Mouse (Mus musculus): ENCODE results near the gene Jaml. TPM values are rescaled to one million over a fixed set of nuclear protein-coding genes. Genes with fewer than 3 reads are reported as not detected.
"Not testable (repeated sequence)": the region's sequence is repeated elsewhere in the genome, so short reads cannot be mapped to it uniquely, and the experiment has no call there.

Jaml gene
- 0.15 TPM in 1 of 2 replicates, not detected in the other for polyA plus RNA-seq (2016; fragmentation: Nextera tagmentation; extraction: Ambion mirVana)

DNA sequence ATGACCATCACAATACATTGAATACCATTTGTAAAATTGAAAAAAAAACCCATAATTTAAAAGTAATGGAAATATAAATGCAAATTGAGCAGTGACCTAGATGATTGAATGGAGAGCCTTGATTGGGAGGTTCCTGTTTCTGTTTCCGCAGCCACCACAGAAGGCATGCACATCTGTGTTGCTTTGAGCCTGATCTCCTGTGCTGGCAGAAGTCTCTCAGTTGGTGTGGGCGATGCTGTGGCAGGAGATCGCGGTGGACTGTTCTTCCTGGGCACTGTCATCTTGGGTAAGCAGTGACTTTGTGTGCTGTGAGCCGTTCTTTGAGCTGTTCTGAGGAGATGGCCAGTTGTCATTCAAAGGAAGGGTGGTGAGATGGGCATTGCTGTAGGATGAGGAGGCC, at the start of gene Jaml:
Jaml (plus strand) TSS at position 173 of the 400 bp plus-strand sequence.
- Histone ChIP-seq H3K4me3 (replicated peaks) (no peak within 1 kb of the TSS), H3K4me2 (no peak within 1 kb of the TSS), H3K27ac (no peak within 1 kb of the TSS), H3K4me1 (no peaks in the 10 kb centered on the region), H3K9ac (no peak within 1 kb of the TSS), H3K27me3 (peaks cover 12% of the 10 kb centered on the region; the same call in 1 of the 2 replicates), H3K36me3 (replicated peaks) (no peaks in the 10 kb centered on the region), H3K9me3 (no peaks in the 10 kb centered on the region)
- WGBS, result 79% methylated on average over 5 of the region's 5 CpGs
- ATAC-seq (ENCODE audit: low FRiP score), result no peak

DNA sequence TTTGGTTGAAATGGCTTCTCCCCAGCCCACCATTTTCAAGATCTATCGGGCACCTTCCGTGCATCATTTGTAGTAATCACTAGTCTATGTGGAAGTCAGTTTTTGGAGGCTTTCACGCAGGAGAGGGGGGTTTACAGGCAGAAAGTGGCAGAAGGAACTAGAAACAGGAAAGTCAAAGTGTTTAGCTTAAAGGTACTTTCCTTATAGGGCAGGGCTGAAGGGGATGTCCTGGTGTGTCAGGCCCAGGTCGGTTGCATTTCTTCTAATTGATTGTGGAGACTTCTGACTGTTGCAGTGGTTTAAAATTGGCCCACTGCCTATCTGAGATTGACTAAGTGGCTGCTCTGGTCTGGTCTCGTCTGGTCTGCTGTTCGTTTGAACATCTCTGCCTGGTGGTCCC, 48.6 kb upstream of the Jaml start:
- WGBS, result 73% methylated on average over 6 of the region's 6 CpGs
- no peaks in the 10 kb centered on the region for H3K36me3 ChIP-seq (replicated peaks)
- H3K4me3 ChIP-seq (replicated peaks), result no peak overlapping the region
- ATAC-seq (ENCODE audit: low FRiP score), result no peak
- H3K27me3 ChIP-seq, result peaks cover 17% of the 10 kb centered on the region; the same call in 1 of the 2 replicates
- no peaks in the 10 kb centered on the region for H3K9me3 ChIP-seq
- H3K27ac ChIP-seq, result no peak overlapping the region
- H3K4me2 ChIP-seq, result no peak overlapping the region
- H3K9ac ChIP-seq, result no peak overlapping the region
- no peaks in the 10 kb centered on the region for H3K4me1 ChIP-seq

DNA sequence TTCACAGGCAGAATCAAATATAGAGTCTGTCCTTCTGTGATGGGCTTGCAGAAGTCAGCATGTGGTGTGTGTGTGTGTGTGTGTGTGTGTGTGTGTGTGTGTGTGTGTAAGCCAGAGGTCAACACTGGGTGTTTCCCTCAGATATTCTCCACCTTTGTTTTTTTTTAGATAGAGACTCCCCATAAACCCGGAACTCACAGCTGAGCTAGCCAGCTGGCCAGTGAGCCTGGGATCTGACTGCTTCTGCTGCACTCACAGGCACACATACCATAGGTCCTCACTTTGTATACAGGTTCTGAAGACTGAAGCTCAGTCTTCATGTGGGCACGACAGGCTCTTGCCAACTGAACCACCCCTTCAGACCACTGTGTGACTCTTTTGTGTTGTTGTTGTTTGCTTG, 46.7 kb upstream of the Jaml start:
- no peaks in the 10 kb centered on the region for H3K4me1 ChIP-seq
- no peaks in the 10 kb centered on the region for H3K9me3 ChIP-seq
- ATAC-seq (ENCODE audit: low FRiP score), result no peak
- no peak overlapping the region for H3K27ac ChIP-seq
- no peaks in the 10 kb centered on the region for H3K36me3 ChIP-seq (replicated peaks)
- no peak overlapping the region for H3K4me3 ChIP-seq (replicated peaks)
- no peak overlapping the region for H3K9ac ChIP-seq
- H3K27me3 ChIP-seq, result peaks cover 12% of the 10 kb centered on the region
- 72% methylated on average over 2 of the region's 2 CpGs for WGBS
- no peak overlapping the region for H3K4me2 ChIP-seq

DNA sequence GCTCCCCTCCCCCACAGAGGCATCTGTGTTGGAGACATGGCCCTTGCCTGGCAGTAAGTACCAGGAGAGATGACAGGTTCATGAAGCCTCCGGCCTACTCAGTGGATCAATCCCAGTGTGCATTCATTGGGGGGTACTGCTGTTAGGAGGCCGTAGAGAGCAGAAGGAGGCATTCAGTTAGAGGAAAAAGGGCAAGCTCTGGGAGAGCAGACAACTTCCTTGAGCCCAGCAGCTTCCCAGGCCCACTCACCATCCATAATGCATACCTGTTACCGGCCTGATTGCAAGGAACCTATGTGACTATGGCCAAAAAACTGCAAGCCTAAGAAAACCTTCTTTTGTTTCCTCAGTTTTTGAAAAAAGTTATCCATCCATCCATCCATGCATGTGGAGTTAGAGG, 44.5 kb upstream of the Jaml start:
- Histone ChIP-seq H3K4me3 (replicated peaks) (no peak overlapping the region), H3K9ac (no peak overlapping the region), H3K36me3 (replicated peaks) (no peaks in the 10 kb centered on the region), H3K27ac (no peak overlapping the region), H3K27me3 (peaks cover 33% of the 10 kb centered on the region), H3K9me3 (no peaks in the 10 kb centered on the region), H3K4me1 (no peaks in the 10 kb centered on the region), H3K4me2 (no peak overlapping the region)
- no peak for ATAC-seq (ENCODE audit: low FRiP score)
- 77% methylated on average over 3 of the region's 3 CpGs for WGBS

DNA sequence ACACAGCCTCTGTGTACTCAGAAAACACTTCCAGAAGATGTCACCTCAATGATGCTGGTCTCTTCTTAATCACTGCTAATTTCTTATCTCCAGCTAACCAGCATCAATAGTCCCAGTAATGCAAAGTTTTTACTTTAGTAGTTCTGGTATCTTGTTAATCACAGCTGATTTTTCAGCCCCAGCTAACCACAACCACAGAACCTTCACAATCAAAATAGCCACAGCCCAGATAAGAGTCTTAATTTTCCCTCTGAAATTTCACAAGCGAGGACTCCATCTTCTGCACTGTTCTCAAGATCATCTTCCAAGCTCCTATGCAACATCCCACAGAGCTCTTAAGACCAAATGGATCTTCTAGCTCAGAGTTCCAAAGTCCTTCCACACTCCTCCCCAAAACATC, 41.2 kb upstream of the Jaml start:
- 93% methylated on average over 1 of the region's 1 CpGs for whole genome bisulfite sequencing
- not testable (repeated sequence) for H3K9me3 ChIP-seq; H3K4me3 ChIP-seq (replicated peaks); H3K27ac ChIP-seq; H3K9ac ChIP-seq; H3K36me3 ChIP-seq (replicated peaks); ATAC-seq (ENCODE audit: low FRiP score); H3K4me1 ChIP-seq; H3K4me2 ChIP-seq
- H3K27me3 ChIP-seq, result peaks cover 54% of the 10 kb centered on the region

DNA sequence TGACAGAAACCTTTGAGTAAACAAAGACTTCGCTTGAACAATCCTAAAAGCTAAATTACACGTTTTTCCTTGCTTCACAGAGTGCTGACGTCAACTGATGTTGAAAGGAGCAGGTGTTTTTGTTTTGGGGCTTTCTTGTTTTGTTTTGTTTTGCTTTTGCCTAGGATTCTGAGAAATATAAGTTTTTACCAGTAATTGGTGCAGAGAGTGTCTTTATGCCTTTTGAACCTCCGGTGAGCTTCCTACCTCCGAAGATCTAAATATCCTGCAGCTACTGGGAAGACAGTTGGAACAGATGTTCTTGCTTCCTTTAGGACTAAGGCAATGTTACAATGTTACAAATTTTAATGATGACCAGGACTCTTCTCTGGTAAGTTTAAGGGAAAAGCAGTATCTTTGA, 39.5 kb upstream of the Jaml start, which contains the start of gene Mpzl2:
Mpzl2 (plus strand) TSS at position 301 of the 400 bp plus-strand sequence.
- no peaks in the 10 kb centered on the region for H3K36me3 ChIP-seq (replicated peaks)
- ATAC-seq (ENCODE audit: low FRiP score), result no peak
- no peak within 1 kb of the TSS for H3K4me2 ChIP-seq
- H3K9ac ChIP-seq, result no peak within 1 kb of the TSS
- peaks cover 71% of the 10 kb centered on the region for H3K27me3 ChIP-seq
- 69% methylated on average over 5 of the region's 5 CpGs for WGBS
- peaks cover 10% of the 10 kb centered on the region for H3K4me1 ChIP-seq
- no peak within 1 kb of the TSS for H3K27ac ChIP-seq
- no peaks in the 10 kb centered on the region for H3K9me3 ChIP-seq
- no peak within 1 kb of the TSS for H3K4me3 ChIP-seq (replicated peaks)

DNA sequence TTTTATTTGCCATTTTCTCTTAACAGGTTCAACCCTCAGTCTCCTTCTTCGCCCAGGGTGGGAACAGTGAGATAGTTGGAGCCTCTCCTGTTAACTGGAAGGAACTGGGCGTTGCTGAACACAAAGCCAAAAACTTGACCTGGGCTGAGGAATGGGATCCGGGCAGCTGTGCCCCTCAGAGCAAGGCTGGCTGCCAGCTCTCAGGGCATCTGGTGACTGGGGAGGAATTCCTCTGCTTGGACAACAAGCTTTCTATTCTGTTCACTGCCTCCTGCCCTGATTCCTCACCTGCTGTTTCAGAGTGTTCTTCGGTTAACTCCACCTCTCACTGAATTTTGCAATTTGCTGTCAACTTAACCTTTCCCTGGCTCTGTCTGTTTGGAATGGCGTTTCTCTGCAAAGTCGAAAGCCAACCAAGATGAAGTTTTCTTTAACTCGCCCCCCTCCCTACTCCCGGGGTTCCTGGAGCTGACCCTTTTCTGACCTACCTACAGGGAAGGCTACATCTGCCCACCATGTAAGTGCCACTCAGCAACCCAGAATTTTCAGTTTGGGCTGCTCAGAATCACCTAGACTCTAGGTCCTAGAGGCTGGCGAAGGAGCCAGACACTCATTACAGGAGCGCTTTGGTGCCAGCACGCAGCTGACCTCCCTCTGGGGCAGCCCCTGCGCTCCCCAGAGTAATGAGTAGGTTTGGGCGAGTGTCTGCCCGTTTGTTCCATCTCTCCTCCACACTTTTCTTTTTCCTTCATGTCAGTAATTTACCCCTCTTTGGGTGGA, 38.7 kb upstream of the Jaml start:
- Histone ChIP-seq H3K4me2 (no peak overlapping the region), H3K4me3 (replicated peaks) (no peak overlapping the region), H3K9me3 (no peaks in the 10 kb centered on the region), H3K27me3 (peaks cover 73% of the 10 kb centered on the region), H3K27ac (no peak overlapping the region), H3K36me3 (replicated peaks) (no peaks in the 10 kb centered on the region), H3K4me1 (peaks cover 10% of the 10 kb centered on the region), H3K9ac (no peak overlapping the region)
- WGBS, result 16% methylated on average over 14 of the region's 14 CpGs
- ATAC-seq (ENCODE audit: low FRiP score), result no peak

DNA sequence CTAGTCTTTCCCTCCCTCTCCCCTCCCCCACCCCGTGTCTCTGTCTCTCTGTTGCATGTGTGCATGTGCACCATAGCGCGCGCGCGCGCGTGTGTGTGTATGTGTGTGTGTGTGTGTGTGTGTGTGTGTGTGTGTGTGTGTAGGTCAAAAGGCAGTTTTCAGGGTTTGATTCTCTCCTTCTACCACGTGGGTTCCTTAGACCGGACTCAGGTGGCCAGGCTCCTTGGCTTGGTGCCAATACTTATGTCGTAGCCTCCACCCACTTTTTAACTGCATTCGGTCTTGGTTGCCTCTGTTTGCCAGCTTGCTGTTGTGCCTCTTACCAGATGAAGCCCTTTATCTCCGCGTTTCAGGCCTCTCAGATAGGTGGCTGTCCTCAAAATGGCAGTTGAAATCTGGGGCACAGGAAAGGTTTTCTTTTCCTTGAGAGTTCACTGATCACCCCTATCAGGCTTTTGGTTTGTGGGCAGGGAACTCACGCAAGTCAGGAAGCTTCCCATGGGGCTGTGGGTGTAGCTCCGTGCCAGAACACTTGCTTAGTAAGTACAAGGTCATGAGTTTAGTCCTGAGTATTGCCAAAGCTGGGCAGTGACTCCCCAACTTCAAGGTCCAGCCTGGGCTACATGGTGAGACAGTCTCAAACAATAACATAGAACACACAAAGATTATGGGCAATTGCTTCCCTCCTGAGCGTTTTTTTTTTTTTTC, 37.7 kb upstream of the Jaml start:
- Histone ChIP-seq H3K36me3 (replicated peaks) (no peaks in the 10 kb centered on the region), H3K9ac (no peak overlapping the region), H3K4me1 (peaks cover 10% of the 10 kb centered on the region), H3K4me3 (replicated peaks) (no peak overlapping the region), H3K9me3 (no peaks in the 10 kb centered on the region), H3K27me3 (peaks cover 73% of the 10 kb centered on the region), H3K4me2 (no peak overlapping the region), H3K27ac (no peak overlapping the region)
- no peak for ATAC-seq (ENCODE audit: low FRiP score)
- WGBS, result 40% methylated on average over 17 of the region's 17 CpGs

DNA sequence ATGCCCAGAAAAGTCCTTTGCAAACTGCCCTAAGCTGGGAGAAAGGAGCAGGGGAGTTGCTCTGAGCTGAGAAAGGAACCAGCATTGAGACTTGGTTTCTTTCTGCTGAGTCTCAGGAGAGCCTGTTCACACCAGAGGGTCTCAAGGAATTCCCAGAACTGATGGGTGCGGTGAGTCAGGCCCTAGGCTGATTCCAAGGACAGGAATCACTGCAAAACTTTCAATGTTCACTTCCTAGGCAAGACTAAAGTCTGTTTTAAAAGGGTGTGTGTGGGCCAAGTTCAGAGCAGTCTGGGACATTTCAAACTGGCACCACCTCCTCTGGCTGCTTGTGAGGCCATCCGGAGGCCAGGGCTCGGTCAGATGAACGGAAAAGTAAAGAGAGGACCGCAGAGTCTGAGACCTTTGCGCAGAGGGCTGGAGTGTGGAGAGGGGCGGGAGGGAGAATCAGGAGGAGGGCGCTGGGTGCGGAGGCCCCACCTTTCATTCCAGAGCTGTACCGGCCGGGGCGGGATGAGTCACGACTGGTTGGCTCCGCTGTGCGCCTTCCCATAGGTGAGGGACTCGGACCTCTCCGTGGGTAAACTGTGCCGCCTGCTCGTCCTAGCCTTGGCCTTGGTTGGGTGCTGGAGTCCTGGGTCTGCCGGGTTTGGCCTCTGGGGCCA, 36.8 kb upstream of the Jaml start:
- H3K4me2 ChIP-seq, result peak overlapping the region; percentile 24
- H3K27me3 ChIP-seq, result peaks cover 81% of the 10 kb centered on the region
- WGBS, result 1% methylated on average over 20 of the region's 20 CpGs
- H3K36me3 ChIP-seq (replicated peaks), result no peaks in the 10 kb centered on the region
- ATAC-seq (ENCODE audit: low FRiP score), result no peak
- peak overlapping the region; percentile 12; the same call in 1 of the 2 replicates for H3K4me3 ChIP-seq (replicated peaks)
- no peak overlapping the region for H3K27ac ChIP-seq
- H3K9me3 ChIP-seq, result no peaks in the 10 kb centered on the region
- H3K4me1 ChIP-seq, result peaks cover 10% of the 10 kb centered on the region
- H3K9ac ChIP-seq, result no peak overlapping the region

DNA sequence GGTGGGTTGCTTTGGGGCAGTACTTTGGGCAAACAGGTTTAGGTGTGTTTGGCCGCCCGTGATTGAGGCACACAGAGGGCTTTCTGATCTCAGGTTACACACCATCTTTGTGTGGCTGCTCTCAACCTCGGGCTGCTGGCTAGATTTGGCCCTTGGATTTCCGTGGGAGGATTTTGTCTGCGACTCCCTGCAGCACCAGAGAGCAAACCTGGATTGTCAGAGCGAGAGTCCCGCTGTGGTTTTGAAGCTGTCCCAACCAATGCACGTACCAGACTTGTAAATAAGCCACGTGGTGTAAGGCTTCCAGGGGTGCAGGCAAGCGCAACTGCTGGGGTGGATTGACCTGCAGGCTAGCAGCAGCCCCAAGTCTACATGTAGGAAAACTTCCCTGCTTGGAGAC, 36.0 kb upstream of the Jaml start:
- Histone ChIP-seq H3K4me2 (peak overlapping the region; percentile 24), H3K27me3 (peaks cover 78% of the 10 kb centered on the region), H3K9me3 (no peaks in the 10 kb centered on the region), H3K4me1 (peaks cover 10% of the 10 kb centered on the region), H3K36me3 (replicated peaks) (no peaks in the 10 kb centered on the region), H3K4me3 (replicated peaks) (no peak overlapping the region), H3K9ac (no peak overlapping the region), H3K27ac (no peak overlapping the region)
- no peak for ATAC-seq (ENCODE audit: low FRiP score)
- 1% methylated on average over 10 of the region's 10 CpGs for WGBS

DNA sequence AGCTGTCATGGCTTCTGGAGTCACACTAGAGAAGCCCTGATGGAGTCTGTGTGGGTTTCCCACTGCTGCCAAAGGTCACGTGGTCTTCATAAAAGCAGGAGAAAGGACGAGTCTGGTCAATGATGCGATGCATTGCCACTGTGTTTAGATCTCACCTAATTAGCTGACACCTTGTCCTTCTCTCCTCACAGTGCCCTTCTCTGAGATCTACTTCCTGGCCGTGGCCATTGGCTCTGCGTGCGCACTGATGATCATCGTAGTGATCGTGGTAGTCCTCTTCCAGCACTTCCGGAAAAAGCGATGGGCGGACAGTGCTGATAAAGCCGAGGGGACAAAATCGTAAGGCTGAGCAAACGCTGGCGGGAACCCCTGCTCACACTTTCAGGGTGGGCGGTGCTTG, 32.0 kb upstream of the Jaml start:
- Histone ChIP-seq H3K4me1 (peaks cover 3% of the 10 kb centered on the region), H3K4me2 (no peak overlapping the region), H3K36me3 (replicated peaks) (no peaks in the 10 kb centered on the region), H3K9ac (no peak overlapping the region), H3K27me3 (peaks cover 50% of the 10 kb centered on the region), H3K9me3 (no peaks in the 10 kb centered on the region), H3K27ac (no peak overlapping the region), H3K4me3 (replicated peaks) (no peak overlapping the region)
- no peak for ATAC-seq (ENCODE audit: low FRiP score)
- 93% methylated on average over 16 of the region's 16 CpGs for WGBS

DNA sequence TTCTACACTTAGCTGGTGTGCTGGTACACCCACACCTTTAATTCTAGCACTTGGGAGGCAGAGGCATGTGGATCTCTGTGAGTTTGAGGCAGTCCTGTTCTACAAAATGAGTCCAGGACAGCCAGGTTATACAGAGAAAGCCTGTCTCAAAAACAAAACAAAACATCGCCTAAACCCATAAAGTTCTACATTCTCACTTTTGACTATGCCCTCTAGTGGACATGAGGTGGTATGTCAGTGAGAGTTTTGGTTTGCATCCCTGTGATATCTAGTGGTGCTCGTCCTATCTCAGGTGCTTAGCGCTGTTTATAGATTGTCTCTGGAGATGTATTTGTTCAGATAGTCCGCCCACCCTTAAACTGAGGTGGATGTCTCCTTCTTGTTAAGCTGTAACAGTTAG, 30.5 kb upstream of the Jaml start:
- ATAC-seq (ENCODE audit: low FRiP score), result no peak
- Histone ChIP-seq H3K27ac (no peak overlapping the region), H3K4me2 (no peak overlapping the region), H3K9me3 (no peaks in the 10 kb centered on the region), H3K36me3 (replicated peaks) (no peaks in the 10 kb centered on the region), H3K27me3 (peaks cover 41% of the 10 kb centered on the region), H3K9ac (no peak overlapping the region), H3K4me3 (replicated peaks) (no peak overlapping the region), H3K4me1 (no peaks in the 10 kb centered on the region)
- WGBS, result 25% methylated on average over 4 of the region's 4 CpGs

Data from forebrain, embryonic 12.5 days (tissue).